Mouse (Mus musculus) heart, postnatal 14 days (tissue): ENCODE results near the gene Men1. TPM values are rescaled to one million over a fixed set of nuclear protein-coding genes. Genes with fewer than 3 reads are reported as not detected.
"Not testable (repeated sequence)": the region's sequence is repeated elsewhere in the genome, so short reads cannot be mapped to it uniquely, and the experiment has no call there.

Source experiments
- DNase-seq, 2 experiments: peaks; one replicate each; pipeline ENCODE4 v3.0.0; 2021 to 2022
- intact Hi-C: fragments of 180-260 bp; cut with DNase I; formaldehyde crosslinking; loops from one replicate; pipeline ENCODE4 v1.15.1; 2025
- long read RNA-seq, 2 experiments: library from polyadenylated mRNA; stranded (forward); transcript quantifications; one replicate each; pipeline ENCODE4 v2.0.0; 2021
- total RNA-seq, 2 experiments: library from RNA; stranded (reverse); gene quantifications; 2 replicates each; pipeline ENCODE4 v1.2.3; 2021

Gene Men1
- total RNA-seq = 10 to 100 TPM; 18.2 to 18.5 TPM
- long read RNA-seq, experiment 1, transcript Men1-201 (9 exons, 2,975 nt) = minor isoform, 10 of 33 reads
- long read RNA-seq, experiment 1, transcript Men1-206 (10 exons, 2,652 nt) = minor isoform, 8 of 33 reads
- long read RNA-seq, experiment 1, transcript Men1-203 (10 exons, 2,639 nt) = major isoform, 13 of 33 reads
- long read RNA-seq, experiment 1, partial matches to known transcripts = 1 of 33 reads
- long read RNA-seq, experiment 1, other reads (novel, unspliced or antisense) = 1 of 33 reads
- long read RNA-seq, experiment 2, transcript Men1-203 (10 exons, 2,639 nt) = major isoform, 9 of 21 reads
- long read RNA-seq, experiment 2, partial matches to known transcripts = 4 of 21 reads
- long read RNA-seq, experiment 2, other reads (novel, unspliced or antisense) = 4 of 21 reads

- intact Hi-C loops = loop anchor here (5.0 to 10.0 kb wide), 3 partner anchors 208 to 373 kb away; partner anchors contain the start of genes Pola2, Snx15, Tm7sf2 and Znhit2
- peak; percentile 91 for DNase-seq
Observed at GRCm38 (mm10) chr19:6334673-6335457, at the start of gene Men1. Men1 (plus strand) TSS chr19:6334979.

- intact Hi-C loops = no loop called here
- no peak for DNase-seq
Observed at GRCm38 (mm10) chr19:6285226-6285625, 49.6 kb upstream of the Men1 start.

DNA sequence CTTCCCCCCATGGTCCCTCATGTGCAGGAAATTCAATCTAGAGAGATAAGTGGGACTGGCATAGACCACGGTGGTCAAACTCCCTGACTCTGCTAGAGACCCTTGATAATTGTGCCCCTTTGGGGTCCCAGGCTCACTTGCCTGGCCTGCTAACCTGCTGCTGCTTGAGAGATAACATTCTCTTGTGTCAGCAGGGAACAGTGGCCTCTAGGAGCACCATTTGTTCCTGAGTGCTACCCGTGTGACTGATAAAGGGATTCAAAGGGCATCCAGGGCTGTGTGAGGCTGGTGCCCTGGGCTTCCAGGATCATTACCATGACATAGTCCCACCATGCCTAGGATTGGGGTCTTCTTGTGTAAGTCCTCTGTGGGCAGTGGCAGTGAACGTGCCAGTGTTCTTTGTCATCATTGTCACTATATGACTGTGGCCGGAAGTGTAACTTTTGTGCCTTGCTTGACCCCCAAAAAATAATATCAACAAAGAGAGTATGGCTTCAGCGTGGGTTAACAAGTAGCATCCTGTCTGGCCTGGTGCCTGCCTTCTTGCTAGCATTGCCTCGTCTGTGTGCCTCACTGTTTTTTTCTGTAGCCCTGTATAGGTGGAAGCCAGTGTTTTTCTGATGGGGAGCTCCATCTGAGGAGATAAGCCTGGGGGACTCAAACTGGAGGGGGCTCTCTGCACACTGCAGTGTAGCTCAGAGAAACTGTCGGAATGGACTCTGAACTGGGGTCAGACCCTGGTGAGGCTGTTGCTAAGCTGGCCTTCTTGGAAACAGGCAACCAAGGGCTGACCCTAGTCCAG lies 48.9 kb upstream of the Men1 start:
- no peak for DNase-seq
- intact Hi-C loops = no loop called here

GRCm38 (mm10) chr19:6286434-6287401 lies 48.1 kb upstream of the Men1 start:
- intact Hi-C loops = no loop called here
- DNase-seq = peak; percentile 58 to 65

- intact Hi-C loops = no loop called here
- peak in 1 of 2 experiments; percentile 56 for DNase-seq
Observed at GRCm38 (mm10) chr19:6288236-6288894, 46.4 kb upstream of the Men1 start.

DNA sequence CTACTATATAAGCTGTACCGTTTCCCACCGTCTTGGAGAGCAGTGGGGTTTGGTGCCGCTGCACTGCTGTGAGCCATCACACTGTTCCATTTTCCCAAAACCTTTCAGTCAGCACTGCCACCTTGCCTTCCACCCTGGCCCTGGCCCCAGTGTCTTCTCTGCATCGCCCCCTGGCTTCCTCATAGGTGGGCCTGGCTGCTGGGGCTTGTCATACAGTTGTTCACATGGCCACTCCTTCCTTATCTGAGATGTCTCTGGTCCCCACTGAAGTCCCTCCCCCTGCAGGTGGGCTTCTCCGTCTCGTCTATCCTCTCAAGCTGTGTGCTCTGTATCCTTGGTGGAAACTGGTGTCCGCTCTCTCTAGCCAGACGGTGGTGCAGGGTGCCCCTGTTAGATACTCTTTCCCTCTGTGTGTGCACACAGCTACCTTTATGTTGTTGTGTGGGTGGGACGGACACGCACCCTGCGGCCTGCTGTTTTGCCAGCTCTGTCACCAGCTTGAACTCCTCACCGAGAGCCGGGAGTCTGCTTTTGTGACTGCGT lies 45.0 kb upstream of the Men1 start:
- intact Hi-C loops = no loop called here
- DNase-seq = no peak

DNA sequence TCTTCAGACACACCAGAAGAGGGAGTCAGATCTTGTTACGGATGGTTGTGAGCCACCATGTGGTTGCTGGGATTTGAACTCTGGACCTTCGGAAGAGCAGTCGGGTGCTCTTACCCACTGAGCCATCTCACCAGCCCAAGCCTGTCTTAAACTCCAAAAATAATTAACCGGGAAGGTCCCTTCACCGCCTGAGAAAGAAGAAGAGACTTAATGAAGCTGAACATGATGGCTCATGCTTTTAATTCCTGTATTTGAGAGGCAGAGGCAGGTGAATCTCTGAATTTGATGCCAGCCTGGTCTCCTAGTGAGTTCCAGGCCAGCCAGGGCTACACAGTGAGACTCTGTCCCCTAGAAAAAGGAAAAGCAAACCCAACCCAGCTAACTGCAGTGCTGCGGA lies 44.1 kb upstream of the Men1 start:
- intact Hi-C loops = loop anchor here (1.0 kb wide), 1 partner anchor 9 kb away; no protein-coding TSS in a partner anchor
- not testable (repeated sequence) for DNase-seq

DNA sequence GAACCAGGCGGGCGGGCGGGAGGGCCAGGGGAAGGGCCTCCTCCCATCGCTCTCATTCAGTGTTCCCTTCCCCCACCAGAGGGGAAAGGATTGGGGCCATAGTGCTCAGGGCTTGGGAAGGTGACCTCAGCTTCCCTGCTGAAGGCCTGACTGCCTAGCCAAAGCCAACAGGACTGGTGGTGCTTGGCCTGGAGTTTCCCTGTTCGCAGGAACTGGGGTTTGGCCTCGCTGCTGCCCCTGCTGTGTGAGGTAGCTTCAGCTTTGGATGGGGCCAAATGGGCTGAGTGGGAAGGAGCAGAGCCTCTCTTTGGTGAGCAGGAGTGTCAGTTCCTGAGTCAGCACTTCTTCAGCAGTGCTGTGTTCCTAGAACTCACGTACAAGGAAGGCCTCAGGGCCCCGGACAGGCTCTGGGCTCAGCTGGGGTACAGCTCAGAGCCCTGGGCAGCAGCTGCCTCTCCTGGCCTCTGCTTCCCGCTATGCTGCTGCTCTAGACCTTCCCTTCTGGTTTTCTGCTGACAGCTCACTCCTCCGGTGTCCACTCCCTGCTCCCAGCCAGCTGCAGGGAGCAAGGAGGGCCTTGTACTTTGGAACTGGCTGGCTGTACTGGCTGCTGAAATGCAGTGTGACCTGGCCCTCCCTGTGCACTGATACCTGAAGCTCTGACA lies 43.5 kb upstream of the Men1 start:
- peak; percentile 57 to 64 for DNase-seq
- intact Hi-C loops = loop anchor here (1.0 kb wide), 1 partner anchor 8 kb away; no protein-coding TSS in a partner anchor

- DNase-seq = no peak
- intact Hi-C loops = loop anchor here (2.0 kb wide), 1 partner anchor 15 kb away; the partner anchor contains the start of gene Ehd1
Observed at GRCm38 (mm10) chr19:6292262-6292661, 42.5 kb upstream of the Men1 start.

GRCm38 (mm10) chr19:6294301-6294700 lies 40.5 kb upstream of the Men1 start:
- intact Hi-C loops = no loop called here
- DNase-seq = no peak

GRCm38 (mm10) chr19:6296551-6297210 lies 38.1 kb upstream of the Men1 start:
- intact Hi-C loops = no loop called here
- no peak for DNase-seq

GRCm38 (mm10) chr19:6297641-6298040 lies 37.1 kb upstream of the Men1 start:
- DNase-seq = peak in 1 of 2 experiments; percentile 40

GRCm38 (mm10) chr19:6299003-6299402 lies 35.8 kb upstream of the Men1 start:
- intact Hi-C loops = loop anchor here (1.0 kb wide), 1 partner anchor 8 kb away; no protein-coding TSS in a partner anchor
- no peak for DNase-seq

More at GRCm38 (mm10) chr19:6297641-6298040, 37.1 kb upstream of the Men1 start:
- intact Hi-C loops = no loop called here

DNA sequence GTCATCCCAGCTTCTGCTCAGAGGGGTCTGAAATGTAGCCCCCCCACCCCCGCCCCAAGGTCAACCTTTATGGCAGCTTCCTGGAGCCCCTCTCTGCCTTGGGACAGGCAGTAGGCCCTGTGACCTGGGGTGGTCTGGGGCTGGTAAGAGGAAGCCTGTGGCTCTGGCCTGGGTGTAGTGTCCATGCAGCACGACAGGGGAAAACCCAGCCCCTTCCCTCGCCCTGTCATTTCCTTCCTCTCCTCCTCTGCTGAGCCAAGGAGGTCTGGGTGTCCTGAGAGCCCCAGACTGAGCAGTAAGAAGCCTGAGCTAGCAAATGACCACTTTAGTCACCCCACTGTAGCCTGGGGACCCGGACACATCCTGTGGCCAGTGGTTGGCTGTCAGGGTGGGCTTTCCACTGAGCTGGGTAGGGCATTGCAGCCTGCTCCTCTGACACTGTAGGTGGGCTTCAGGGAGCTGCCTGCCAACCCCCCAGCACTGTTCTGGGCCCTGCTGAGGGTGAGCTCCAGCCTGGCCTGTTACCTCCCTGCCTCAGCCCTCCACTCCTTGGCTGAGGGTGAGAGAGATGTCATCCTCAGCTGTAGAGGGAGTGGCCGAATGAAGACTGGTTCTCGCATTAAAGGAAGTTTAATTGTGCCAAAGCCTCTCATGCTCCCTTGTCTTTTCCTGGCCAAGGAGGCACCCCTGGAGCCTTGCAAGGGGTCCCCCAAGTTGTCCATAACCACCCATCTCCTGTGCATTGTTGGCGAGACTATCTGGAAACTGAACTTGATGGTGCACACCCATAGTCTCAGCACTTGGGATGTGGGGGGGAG lies 35.1 kb upstream of the Men1 start:
- peak; percentile 49 to 51 for DNase-seq

DNA sequence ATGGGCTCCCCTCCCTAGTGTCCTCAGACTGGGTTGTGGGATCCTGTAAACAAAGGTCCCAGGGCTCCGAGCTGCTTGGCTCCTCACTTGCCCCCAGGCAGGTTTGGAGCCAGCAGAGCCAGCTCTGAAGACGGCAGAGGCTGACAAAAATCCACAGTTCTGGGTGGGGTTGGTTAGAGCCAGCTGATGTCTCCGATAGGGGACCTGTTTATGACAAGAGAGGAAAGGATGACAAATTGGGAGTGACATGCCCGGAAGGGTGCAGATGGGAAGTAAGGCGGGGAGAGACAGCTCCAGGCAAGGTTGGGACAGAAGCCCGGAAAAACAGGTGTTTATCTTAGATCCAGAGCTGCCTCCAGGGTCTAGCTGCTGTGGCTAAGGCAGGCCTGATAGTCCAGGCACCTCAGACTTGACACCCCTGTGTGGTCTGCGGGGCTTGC lies 34.4 kb upstream of the Men1 start:
- intact Hi-C loops = no loop called here

More for the DNA sequence above, 35.1 kb upstream of the Men1 start:
- intact Hi-C loops = loop anchor here (1.0 kb wide), 1 partner anchor 8 kb away; no protein-coding TSS in a partner anchor

GRCm38 (mm10) chr19:6302114-6302513 lies 32.7 kb upstream of the Men1 start:
- intact Hi-C loops = no loop called here
- no peak for DNase-seq

More for the DNA sequence above, 34.4 kb upstream of the Men1 start:
- peak; percentile 60 to 62 for DNase-seq
